Mouse (Mus musculus) left cerebral cortex, postnatal 14 days (tissue): ENCODE results near the gene Arf1. TPM values are rescaled to one million over a fixed set of nuclear protein-coding genes. Genes with fewer than 3 reads are reported as not detected.

Experiments used
- DNase-seq, 2 experiments: peaks; one replicate each; pipeline ENCODE4 v3.0.0; 2021 to 2022; ENCODE audit warnings: low spot score in 2 of 2, mixed read lengths in 1 of 2
- intact Hi-C: fragments of 180-260 bp; cut with DNase I; formaldehyde crosslinking; loops from one replicate; pipeline ENCODE4 v1.15.1; 2025
- total RNA-seq, 2 experiments: library from RNA; stranded (reverse); gene quantifications; 2 replicates each; pipeline ENCODE4 v1.2.3; 2021

The Arf1 gene
- total RNA-seq, 2 experiments from 2014 or later: 417 to 455 TPM

DNA sequence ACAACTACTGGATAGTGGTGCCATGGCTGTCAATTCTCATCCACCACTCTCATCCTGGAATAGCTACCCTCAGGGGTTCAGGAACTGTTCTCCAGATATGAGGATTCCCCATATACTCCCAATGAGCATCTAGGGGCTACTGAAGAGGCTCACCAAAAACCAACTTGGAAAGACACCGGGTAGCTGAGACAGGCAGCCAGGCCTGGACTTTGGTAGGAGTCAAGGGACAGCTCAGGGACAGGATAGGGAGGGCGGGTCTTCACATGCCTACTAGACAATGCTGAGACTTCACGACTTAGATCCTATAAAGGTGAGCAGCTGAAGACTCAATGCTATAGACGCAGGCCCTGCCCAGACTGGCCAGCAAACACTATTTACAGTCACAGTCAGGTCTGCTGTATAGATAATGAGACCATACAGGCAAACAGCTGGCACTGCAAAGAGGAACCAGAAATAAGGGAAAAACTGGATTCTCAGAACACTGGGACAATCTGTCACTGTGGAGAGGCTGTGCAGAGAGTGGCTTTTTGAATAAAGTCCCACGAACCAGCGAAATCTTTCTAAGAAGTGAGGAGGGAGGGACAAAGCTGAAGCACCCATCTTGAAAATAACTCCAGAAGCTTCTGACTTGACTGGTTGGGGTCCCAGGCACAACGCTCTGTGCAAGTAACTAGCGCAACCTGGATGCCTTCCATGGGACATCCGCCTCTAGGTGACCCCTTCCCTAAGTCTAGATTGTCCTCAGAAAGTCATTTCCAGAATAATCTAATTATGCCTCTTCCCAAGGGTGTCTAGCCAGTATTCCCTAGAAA lies 65.4 kb downstream of the Arf1 start:
- peak in 1 of 2 experiments; percentile 15 for DNase-seq
- intact Hi-C loops: no loop called here

Other genes with a start within 250 kb of the Arf1 start
- gene Obscn, start 91.9 kb downstream of the Arf1 start, total RNA-seq: 1 to 10 TPM; 1.5 to 1.9 TPM
- 10 to 100 TPM in 1 of 2 experiments, 1 to 10 TPM in 1; 9.8 to 10.0 TPM for gene Iba57, start 64.5 kb downstream of the Arf1 start, total RNA-seq
- gene Gjc2, start 45.1 kb downstream of the Arf1 start, total RNA-seq: 10 to 100 TPM in 1 of 2 experiments, 1 to 10 TPM in 1; 7.9 to 14.2 TPM
- gene Guk1, start 36.1 kb downstream of the Arf1 start, total RNA-seq: 100 to 1,000 TPM; 113 to 118 TPM
- 10 to 100 TPM; 38.5 to 39.9 TPM for gene Mrpl55, start 25.8 kb downstream of the Arf1 start, total RNA-seq
- gene 2310033P09Rik, start 19.9 kb downstream of the Arf1 start, total RNA-seq: 10 to 100 TPM; 18.3 to 19.2 TPM
- not detected for gene Wnt3a, start 62.5 kb upstream of the Arf1 start, total RNA-seq
- gene Wnt9a, start 78.7 kb upstream of the Arf1 start, total RNA-seq: 10 to 100 TPM; 17.1 to 19.9 TPM
- gene Prss38, start 147.4 kb upstream of the Arf1 start, total RNA-seq: not detected
- gene Jmjd4, start 221.8 kb upstream of the Arf1 start, total RNA-seq: 10 to 100 TPM; 30.7 to 32.7 TPM
- 100 to 1,000 TPM; 388 to 398 TPM for gene Snap47, start 222.9 kb upstream of the Arf1 start, total RNA-seq
- gene Zfp867, start 244.2 kb upstream of the Arf1 start, total RNA-seq: 1 to 10 TPM; 3.7 to 3.9 TPM